ENCODE assay signal across 8 mouse cellular contexts in the genomic region with DNA sequence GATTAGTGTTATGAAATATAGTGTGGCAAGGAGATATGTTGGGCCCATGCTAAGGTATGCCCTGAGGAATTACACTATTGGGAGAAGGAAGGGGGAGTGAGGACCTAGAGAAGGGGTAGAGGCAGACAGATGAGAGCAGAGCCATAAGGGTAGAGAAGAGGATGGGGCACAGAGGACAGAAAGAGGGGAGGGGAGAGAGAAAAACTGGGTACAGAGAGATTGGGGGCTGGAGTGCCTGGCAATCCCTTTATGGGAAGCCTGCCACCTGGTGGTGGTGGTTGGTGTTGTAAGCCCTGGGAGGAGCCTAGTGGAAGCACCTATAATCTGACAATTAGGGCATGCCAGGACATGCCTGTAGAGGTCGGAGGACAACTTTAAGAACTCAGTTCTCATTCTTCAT. TPM values are rescaled to one million over a fixed set of nuclear protein-coding genes. Genes with fewer than 3 reads are reported as not detected.
DNase-seq lines count a peak whose midpoint lies in the region; ATAC-seq lines count a peak whose summit lies in the region.

No protein-coding gene starts in this region.

- H3K4me1 ChIP-seq in intestine, embryonic 14.5 days (replicated peaks; ENCODE audit: control insufficient read depth, insufficient read depth, low read length): no peaks in the 10 kb centered on the region
- H3K4me1 ChIP-seq in midbrain, embryonic 10.5 days: no peaks in the 10 kb centered on the region

- H3K36me3 ChIP-seq in intestine, embryonic 14.5 days (ENCODE audit: control insufficient read depth, insufficient read depth, low read length): peaks cover 23% of the 10 kb centered on the region
- H3K36me3 ChIP-seq in midbrain, embryonic 10.5 days: peaks cover 52% of the 10 kb centered on the region

- no peaks in the 10 kb centered on the region for H3K27me3 ChIP-seq in intestine, embryonic 14.5 days (replicated peaks; ENCODE audit: control insufficient read depth, insufficient read depth, low read length)
- H3K27me3 ChIP-seq in midbrain, embryonic 10.5 days (ENCODE audit: low read depth, poor library complexity, severe bottlenecking): no peaks in the 10 kb centered on the region

- no peak overlapping the region for H3K9ac ChIP-seq in intestine, embryonic 14.5 days (ENCODE audit: low read length)

- ATAC-seq in intestine, embryonic 14.5 days (replicated peaks; ENCODE audit: low FRiP score, low TSS enrichment, low read depth): peak; percentile 72

- H3K27ac ChIP-seq in intestine, embryonic 14.5 days (ENCODE audit: low read depth): no peak overlapping the region
- no peak overlapping the region for H3K27ac ChIP-seq in midbrain, embryonic 10.5 days (replicated peaks)

- intact Hi-C loops in left cerebral cortex, postnatal 10 days (cut with DNase I): loop anchor here (1.0 kb wide), 1 partner anchor 162 kb away; no protein-coding TSS in a partner anchor

- 14% methylated on average over 1 of the region's 1 CpGs for WGBS in intestine, embryonic 14.5 days
- 30% methylated on average over 1 of the region's 1 CpGs for WGBS in midbrain, embryonic 10.5 days

- H3K4me2 ChIP-seq in intestine, embryonic 14.5 days (ENCODE audit: low read length): no peak overlapping the region

- no peaks in the 10 kb centered on the region for H3K9me3 ChIP-seq in intestine, embryonic 14.5 days (ENCODE audit: control insufficient read depth, low read length)
- H3K9me3 ChIP-seq in midbrain, embryonic 10.5 days (replicated peaks): no peaks in the 10 kb centered on the region

- peak; percentile 88 for DNase-seq in ZHBTc4 (ENCODE audit: low read depth, low spot score)
- peak; percentile 84 to 91 for DNase-seq in cerebellum, postnatal 25 days
- peak; percentile 84 to 86 for DNase-seq in frontal cortex, postnatal 36 days (ENCODE audit: low spot score in 2 of 2)
- peak; percentile 87 for DNase-seq in intestine, embryonic 14.5 days (ENCODE audit: low spot score)
- peak; percentile 51 to 82 for DNase-seq in left cerebral cortex, postnatal 10 days (ENCODE audit: extremely low spot score in 1 of 2, low spot score in 2 of 2)
- DNase-seq in midbrain, embryonic 10.5 days (ENCODE audit: low spot score): peak; percentile 76
- DNase-seq in right cerebral cortex, postnatal 25 days: peak; percentile 73
- DNase-seq in urinary bladder, postnatal 25 days (ENCODE audit: low spot score): peak; percentile 83

- H3K4me3 ChIP-seq in intestine, embryonic 14.5 days (ENCODE audit: low read depth, low read length): no peak overlapping the region
- no peak overlapping the region for H3K4me3 ChIP-seq in midbrain, embryonic 10.5 days

RNA-seq across cellular contexts. Expression of a gene that starts 39.4 kb away (rescaled TPM):
- polyA plus RNA-seq in intestine, embryonic 14.5 days (2014; fragmentation: Nextera tagmentation; extraction: Ambion mirVana): 8.8 and 10.1 TPM in 2 replicates
- total RNA-seq in left cerebral cortex, postnatal 10 days (2021): 10 to 100 TPM; 14.5 to 16.9 TPM
- polyA plus RNA-seq in midbrain, embryonic 10.5 days (2016; fragmentation: Nextera tagmentation; extraction: Ambion mirVana): 12.5 and 15.3 TPM in 2 replicates

RNA-seq across cellular contexts. Expression of a gene that starts 47.0 kb away (rescaled TPM):
- polyA plus RNA-seq in intestine, embryonic 14.5 days (2014; fragmentation: Nextera tagmentation; extraction: Ambion mirVana): 5.6 and 6.4 TPM in 2 replicates
- 1 to 10 TPM; 8.4 to 8.7 TPM for total RNA-seq in left cerebral cortex, postnatal 10 days (2021)
- 8.1 and 9.2 TPM in 2 replicates for polyA plus RNA-seq in midbrain, embryonic 10.5 days (2016; fragmentation: Nextera tagmentation; extraction: Ambion mirVana)
